Mouse (Mus musculus) lung, adult 10 weeks (tissue): ENCODE results near the gene Mab21l3. TPM values are rescaled to one million over a fixed set of nuclear protein-coding genes. Genes with fewer than 3 reads are reported as not detected.

ENCODE experiments used
- polyA plus RNA-seq: library from polyadenylated mRNA; stranded (reverse); fragments of 350-450 nt; fragmentation: Illumina TruSeq; extraction: RNeasy Lipid Tissue Mini Kit (QIAGEN cat#74804); gene quantifications from one replicate; pipeline ENCODE4 v1.2.3, GENCODE M21; 2014; ENCODE audit warnings: low read depth, low replicate concordance; ENCODE audit not compliant: insufficient read depth

Gene Mab21l3
- 0.10 TPM for polyA plus RNA-seq

DNA sequence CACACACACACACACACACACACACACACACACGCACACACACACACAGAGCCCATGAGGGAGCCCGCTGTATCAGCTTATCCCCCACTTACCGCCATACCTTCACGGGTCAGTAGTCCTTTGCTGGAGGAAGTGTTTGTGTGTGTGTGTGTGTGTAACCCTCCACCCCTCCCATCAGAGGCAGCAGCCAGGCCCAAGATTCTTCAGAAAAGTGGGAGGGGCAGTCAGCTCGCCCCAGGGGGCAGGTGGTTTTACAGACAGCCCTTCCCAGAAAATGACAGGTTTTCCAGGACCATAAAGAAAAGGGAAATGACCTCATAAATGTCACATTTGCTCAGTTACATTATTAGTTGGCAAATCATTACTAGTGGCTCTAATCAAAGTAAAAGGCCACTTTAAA is at the start of gene Mab21l3:
Gene Mab21l3, minus strand, starts transcription at position 144 of the 400 bp plus-strand sequence.

Other genes starting within 250 kb of the Mab21l3 start
- 172 TPM for gene Atp1a1, start 244.3 kb downstream of the Mab21l3 start, polyA plus RNA-seq
- 4.8 TPM for gene Slc22a15, start 75.5 kb upstream of the Mab21l3 start, polyA plus RNA-seq
- gene Nhlh2, start 161.1 kb upstream of the Mab21l3 start, polyA plus RNA-seq = not detected
- 8.7 TPM for gene Casq2, start 237.5 kb upstream of the Mab21l3 start, polyA plus RNA-seq